Mouse (Mus musculus) liver, adult 2 months (tissue): ENCODE data around the gene Ccn1.

Experiments
- CTCF ChIP-seq: fragments of 200-500 bp; IDR thresholded peaks from 2 replicates; pipeline ENCODE4 v1.5.1; 2011; ENCODE audit warnings: low read depth, low read length, control low read depth
- POLR2A ChIP-seq: fragments of 200-500 bp; IDR thresholded peaks from 2 replicates; pipeline ENCODE4 v1.6.1; 2011; ENCODE audit warnings: low read length, control low read depth; ENCODE audit not compliant: insufficient read depth; ENCODE audit errors: extremely low read depth

DNA sequence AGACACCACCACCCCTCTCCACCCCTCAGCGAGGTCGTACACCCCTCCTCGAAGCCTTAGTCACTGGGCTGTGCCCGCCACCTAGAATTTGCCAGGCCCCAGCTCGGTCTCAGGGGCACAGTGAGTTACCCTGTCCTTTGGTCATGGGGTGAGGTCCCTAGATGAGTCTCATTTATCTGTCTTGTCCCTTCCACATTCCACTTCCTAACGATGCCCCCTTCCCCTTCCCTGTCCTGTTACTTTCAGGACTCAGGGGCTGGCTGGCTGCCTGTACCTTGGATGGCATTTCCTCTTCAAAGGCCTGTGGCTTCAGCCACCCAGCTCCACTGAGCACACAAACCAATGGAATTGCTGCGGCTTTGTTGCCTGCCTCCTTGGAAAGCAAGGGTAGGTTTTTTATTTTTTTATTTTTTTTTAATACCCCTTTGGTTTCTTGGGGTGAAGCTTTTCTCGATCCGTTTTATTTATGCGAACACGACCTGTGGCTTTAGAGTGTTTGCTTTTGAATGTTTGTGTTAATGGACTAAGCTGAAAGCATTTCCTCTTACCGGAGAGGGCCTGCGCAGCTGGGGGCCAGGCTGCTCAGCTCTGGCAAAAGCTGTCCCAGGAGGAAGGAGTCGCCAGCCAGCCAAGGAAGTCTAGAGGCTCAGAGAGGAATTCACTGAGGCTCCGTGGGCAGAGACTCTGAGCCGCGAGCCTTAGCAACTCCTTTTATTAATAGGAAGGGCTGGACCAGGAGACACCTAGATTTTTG is 35.2 kb downstream of the Ccn1 start:
- TF ChIP-seq CTCF (no peak), POLR2A (no peak)
